Mouse (Mus musculus) midbrain, embryonic 16.5 days (tissue): ENCODE measurements at regions not wholly inside any gene's neighbourhood (a gene's known extent, or its start where the extent isn't known, plus 50 kb on each side); places are given as distances from the start of the nearest gene placed in this dataset.

Source experiments
- ATAC-seq: fragments of 200-750 bp; cut with Nextera tagmentation; 2 replicates; pipeline ENCODE4 v1.8.0; 2017; ENCODE audit warnings: moderate TSS enrichment
- H3K27ac ChIP-seq: fragments of 300-500 bp; sonication (generic); 2 replicates; pipeline ENCODE4 v1.5.1; 2014; ENCODE audit warnings: mild to moderate bottlenecking, low read length, mixed read lengths
- H3K27me3 ChIP-seq: fragments of 300-500 bp; sonication (generic); 2 replicates; pipeline ENCODE4 v1.6.1; 2014; ENCODE audit warnings: low read depth, low read length, mixed read lengths; ENCODE audit not compliant: control insufficient read depth, insufficient read depth
- H3K36me3 ChIP-seq: fragments of 300-500 bp; sonication (generic); 2 replicates; pipeline ENCODE4 v1.6.1; 2014; ENCODE audit warnings: mild to moderate bottlenecking, low read length, moderate library complexity, mixed read lengths; ENCODE audit not compliant: control insufficient read depth, insufficient read depth
- H3K4me1 ChIP-seq: fragments of 300-500 bp; sonication (generic); 2 replicates; pipeline ENCODE4 v1.6.1; 2014; ENCODE audit warnings: mild to moderate bottlenecking, low read length, mixed read lengths; ENCODE audit not compliant: control insufficient read depth, insufficient read depth
- H3K4me2 ChIP-seq: fragments of 300-500 bp; sonication (generic); 2 replicates; pipeline ENCODE4 v1.6.1; 2014; ENCODE audit warnings: mild to moderate bottlenecking, low read length, mixed read lengths
- H3K4me3 ChIP-seq: fragments of 300-500 bp; sonication (generic); 2 replicates; pipeline ENCODE4 v1.5.1; 2014; ENCODE audit warnings: low read depth, mild to moderate bottlenecking, low read length, moderate library complexity, mixed read lengths
- H3K9ac ChIP-seq: fragments of 300-500 bp; sonication (generic); 2 replicates; pipeline ENCODE4 v1.6.1; 2014; ENCODE audit warnings: low read depth, low read length, mixed read lengths
- H3K9me3 ChIP-seq: fragments of 300-500 bp; sonication (generic); replicated peaks from 2 replicates; pipeline ENCODE4 v1.6.1; 2014; ENCODE audit warnings: mild to moderate bottlenecking, low read length, mixed read lengths; ENCODE audit not compliant: control insufficient read depth, poor library complexity, severe bottlenecking
- WGBS: fragments of 180-500 bp; shearing (Covaris S2); extraction: QIAGEN DNeasy Blood & Tissue Kit; methylation state at CpG from one replicate; pipeline ENCODE4 v1.1.7; 2014; 5-methylcytosine and 5-hydroxymethylcytosine counted together

DNA sequence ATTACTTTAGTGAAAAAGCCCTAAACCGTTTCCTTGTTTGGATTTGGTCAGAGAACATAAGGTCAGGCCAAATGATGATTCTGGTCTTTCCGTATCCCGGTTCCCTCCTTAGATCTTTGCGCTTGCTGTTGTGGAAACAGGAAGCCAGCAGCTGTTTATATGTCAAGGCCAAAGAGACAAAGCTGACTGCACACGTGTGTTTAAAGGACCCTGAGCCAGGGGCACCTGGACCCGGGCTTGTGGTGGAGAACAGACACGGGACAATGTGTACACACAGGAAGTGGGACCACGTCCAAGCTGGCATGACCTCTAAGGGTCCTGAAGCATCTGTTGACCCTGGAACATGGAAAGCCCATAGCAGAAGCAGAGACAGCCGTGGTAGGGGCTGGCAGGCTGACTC lies 233.4 kb upstream of the Stt3b start:
- Histone ChIP-seq H3K4me3 (no peak overlapping the region), H3K9ac (no peak overlapping the region), H3K27me3 (no peaks in the 10 kb centered on the region), H3K9me3 (no peaks in the 10 kb centered on the region), H3K4me2 (no peak overlapping the region), H3K36me3 (no peaks in the 10 kb centered on the region), H3K27ac (no peak overlapping the region), H3K4me1 (no peaks in the 10 kb centered on the region; the same call in 1 of the 2 replicates)
- WGBS: 82% methylated on average over 9 of the region's 9 CpGs
- no peak for ATAC-seq

DNA sequence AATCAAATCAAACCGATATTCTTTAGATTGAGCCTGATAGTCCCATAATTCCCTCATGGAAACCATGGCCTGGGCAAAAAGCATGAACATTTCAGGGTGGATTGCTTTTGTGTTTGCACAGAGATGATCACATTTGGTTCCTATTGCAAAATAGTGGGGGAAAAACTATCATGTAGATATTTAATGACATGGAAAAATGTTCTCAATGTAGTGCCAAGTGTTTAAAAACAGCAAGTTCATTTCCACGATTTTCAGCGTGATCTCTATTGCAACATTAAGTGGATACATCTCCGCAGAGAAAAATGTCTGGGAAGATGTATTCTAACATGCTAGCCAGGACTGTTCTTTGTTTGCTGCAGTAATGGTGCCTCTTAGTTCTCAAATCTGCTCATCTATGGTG lies 235.0 kb upstream of the Stt3b start:
- H3K9ac ChIP-seq: no peak overlapping the region
- H3K27ac ChIP-seq: no peak overlapping the region
- H3K9me3 ChIP-seq: no peaks in the 10 kb centered on the region
- no peaks in the 10 kb centered on the region for H3K27me3 ChIP-seq
- H3K4me2 ChIP-seq: no peak overlapping the region
- no peak overlapping the region for H3K4me3 ChIP-seq
- H3K36me3 ChIP-seq: no peaks in the 10 kb centered on the region
- ATAC-seq: no peak
- WGBS: 90% methylated on average over 4 of the region's 4 CpGs
- H3K4me1 ChIP-seq: no peaks in the 10 kb centered on the region; the same call in 1 of the 2 replicates

DNA sequence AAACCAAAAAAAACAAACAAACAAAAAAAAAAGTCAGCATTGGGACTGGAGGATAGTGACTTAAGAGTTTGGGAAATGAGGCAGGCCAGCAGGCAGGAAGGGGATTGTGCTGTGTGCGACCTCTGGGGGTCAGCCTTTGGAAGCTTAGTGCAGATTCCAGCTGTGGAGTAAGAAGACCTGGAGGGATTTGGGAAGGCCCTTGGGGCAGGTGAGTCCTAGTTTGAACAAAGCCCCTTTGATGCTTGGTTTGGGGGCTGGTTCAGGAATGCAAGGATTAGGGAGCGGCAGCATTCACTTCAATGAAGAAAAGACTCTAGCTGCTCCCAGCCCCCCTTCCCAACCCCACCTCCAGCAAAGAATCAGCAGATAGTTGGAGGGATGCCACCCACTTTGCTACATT lies 235.6 kb upstream of the Stt3b start:
- Histone ChIP-seq H3K9me3 (no peaks in the 10 kb centered on the region), H3K4me3 (no peak overlapping the region), H3K4me2 (no peak overlapping the region), H3K4me1 (no peaks in the 10 kb centered on the region; the same call in 1 of the 2 replicates), H3K9ac (no peak overlapping the region), H3K27ac (no peak overlapping the region), H3K36me3 (no peaks in the 10 kb centered on the region), H3K27me3 (no peaks in the 10 kb centered on the region)
- no peak for ATAC-seq
- WGBS: 23% methylated on average over 2 of the region's 2 CpGs

DNA sequence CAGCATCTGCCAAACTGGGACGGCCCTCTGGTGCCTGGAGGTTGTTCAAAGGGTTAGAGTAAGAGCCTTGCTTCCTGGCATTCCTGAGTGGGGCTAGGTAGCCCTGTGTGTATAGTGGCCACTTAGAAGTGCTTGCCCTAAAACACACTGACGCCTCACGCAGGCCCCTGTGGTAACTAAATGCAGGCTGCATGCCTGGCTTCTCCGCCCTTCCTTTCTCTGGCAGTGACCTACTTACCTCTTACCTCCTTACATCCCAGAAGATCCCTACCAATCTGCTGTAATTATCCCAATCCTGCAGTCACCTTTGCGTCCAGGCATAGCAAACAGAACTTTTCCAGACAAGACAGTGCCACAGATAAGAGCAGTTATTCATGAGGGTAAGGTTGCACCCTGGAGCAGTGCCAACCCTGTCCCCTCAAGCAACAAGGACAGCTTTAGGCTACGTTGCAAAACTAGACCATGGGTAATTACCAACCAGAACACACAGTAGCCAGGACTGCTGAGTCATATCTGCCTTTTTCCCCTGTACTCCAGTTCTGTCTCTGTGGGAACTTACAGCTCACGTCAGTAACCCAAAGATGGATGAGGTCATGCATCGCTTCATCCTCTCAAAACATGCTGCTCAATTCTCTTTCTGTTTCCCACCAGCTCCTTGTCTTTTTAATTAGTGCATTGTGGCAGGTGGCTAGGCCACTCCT lies 237.6 kb upstream of the Stt3b start:
- Histone ChIP-seq H3K9me3 (no peaks in the 10 kb centered on the region), H3K27me3 (no peaks in the 10 kb centered on the region), H3K36me3 (no peaks in the 10 kb centered on the region), H3K4me1 (no peaks in the 10 kb centered on the region; the same call in 1 of the 2 replicates), H3K4me3 (no peak overlapping the region), H3K27ac (no peak overlapping the region), H3K4me2 (no peak overlapping the region), H3K9ac (no peak overlapping the region)
- WGBS: 62% methylated on average over 8 of the region's 8 CpGs
- no peak for ATAC-seq

DNA sequence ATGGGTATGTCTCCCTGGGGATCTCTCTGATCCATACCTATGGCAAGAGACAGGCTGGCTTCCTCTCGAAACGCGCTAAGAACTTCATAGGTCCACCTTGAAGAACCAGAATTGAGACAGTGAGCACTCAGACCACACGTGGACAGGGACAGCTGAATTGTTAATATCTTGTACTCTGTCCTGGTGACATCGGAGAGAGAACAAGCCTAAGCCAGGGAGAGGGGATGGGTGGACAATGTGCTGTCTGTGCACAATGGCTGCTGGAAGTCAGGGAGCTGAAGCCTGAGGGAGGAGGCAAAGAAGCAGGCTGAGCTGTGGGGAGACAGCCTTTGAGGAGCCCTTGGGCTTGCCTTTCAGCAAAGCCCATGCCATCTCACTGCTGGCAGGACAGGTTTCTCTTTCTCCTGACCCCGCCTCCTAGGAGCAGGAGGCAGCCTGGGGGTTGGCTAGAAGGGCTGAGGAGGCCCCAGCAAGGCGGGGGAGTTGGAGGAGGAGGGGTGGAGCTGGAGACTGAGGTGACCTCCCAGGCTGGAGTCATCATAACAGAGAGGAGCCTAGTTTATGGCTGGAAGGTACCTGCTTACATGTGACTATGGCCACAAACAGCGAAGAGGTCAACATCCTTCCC lies 238.6 kb upstream of the Stt3b start:
- 56% methylated on average over 7 of the region's 8 CpGs for WGBS
- Histone ChIP-seq H3K4me2 (no peak overlapping the region), H3K4me3 (no peak overlapping the region), H3K9ac (no peak overlapping the region), H3K36me3 (no peaks in the 10 kb centered on the region), H3K27ac (no peak overlapping the region), H3K4me1 (no peaks in the 10 kb centered on the region; the same call in 1 of the 2 replicates), H3K27me3 (no peaks in the 10 kb centered on the region), H3K9me3 (no peaks in the 10 kb centered on the region)
- ATAC-seq: no peak

DNA sequence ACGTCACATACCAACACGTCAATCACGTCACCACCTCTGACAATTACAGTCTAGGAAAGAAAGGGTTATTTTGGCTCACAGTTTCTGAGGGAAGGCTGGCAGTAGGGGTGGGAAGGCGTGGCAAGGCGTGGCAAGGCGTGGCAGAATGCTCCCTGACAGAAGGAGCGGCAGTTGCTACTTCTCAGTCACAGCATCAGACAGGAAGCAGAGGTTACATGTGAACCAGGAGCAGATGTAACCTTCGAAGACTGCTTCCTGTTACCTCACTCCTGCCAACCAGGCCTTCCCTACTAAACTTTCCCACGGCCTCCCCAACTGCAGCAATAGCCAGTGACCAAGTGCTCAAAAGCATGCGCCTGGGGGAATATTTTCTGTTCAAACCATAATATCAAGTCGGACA lies 240.9 kb upstream of the Stt3b start:
- Histone ChIP-seq H3K27me3 (no peaks in the 10 kb centered on the region), H3K4me2 (no peak overlapping the region), H3K27ac (no peak overlapping the region), H3K4me3 (no peak overlapping the region), H3K36me3 (no peaks in the 10 kb centered on the region), H3K9ac (no peak overlapping the region), H3K9me3 (no peaks in the 10 kb centered on the region), H3K4me1 (no peaks in the 10 kb centered on the region; the same call in 1 of the 2 replicates)
- no peak for ATAC-seq
- 91% methylated on average over 11 of the region's 11 CpGs for WGBS

DNA sequence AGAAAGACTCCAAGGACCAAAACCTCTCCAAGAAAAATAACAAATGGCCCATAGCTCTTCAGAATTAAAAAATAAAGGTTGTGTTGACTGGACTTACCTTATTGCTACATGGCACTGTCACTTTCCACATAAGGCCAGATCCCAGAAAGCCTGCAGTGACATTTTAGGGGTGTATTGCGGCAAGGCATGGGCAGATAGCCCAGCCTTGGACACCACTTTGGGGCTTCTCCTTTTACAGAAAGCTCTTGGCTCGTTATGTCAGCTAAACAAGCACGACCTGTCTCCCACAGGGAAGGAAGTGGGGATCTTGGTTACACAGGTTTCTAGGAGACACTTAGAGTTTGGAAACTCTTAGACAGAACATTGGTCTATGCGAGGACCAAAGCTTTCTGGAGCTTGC lies 241.3 kb upstream of the Stt3b start:
- Histone ChIP-seq H3K27me3 (no peaks in the 10 kb centered on the region), H3K4me1 (no peaks in the 10 kb centered on the region; the same call in 1 of the 2 replicates), H3K36me3 (no peaks in the 10 kb centered on the region), H3K9ac (no peak overlapping the region), H3K27ac (no peak overlapping the region), H3K4me3 (no peak overlapping the region), H3K9me3 (no peaks in the 10 kb centered on the region), H3K4me2 (no peak overlapping the region)
- ATAC-seq: no peak
- 85% methylated on average over 4 of the region's 4 CpGs for WGBS

DNA sequence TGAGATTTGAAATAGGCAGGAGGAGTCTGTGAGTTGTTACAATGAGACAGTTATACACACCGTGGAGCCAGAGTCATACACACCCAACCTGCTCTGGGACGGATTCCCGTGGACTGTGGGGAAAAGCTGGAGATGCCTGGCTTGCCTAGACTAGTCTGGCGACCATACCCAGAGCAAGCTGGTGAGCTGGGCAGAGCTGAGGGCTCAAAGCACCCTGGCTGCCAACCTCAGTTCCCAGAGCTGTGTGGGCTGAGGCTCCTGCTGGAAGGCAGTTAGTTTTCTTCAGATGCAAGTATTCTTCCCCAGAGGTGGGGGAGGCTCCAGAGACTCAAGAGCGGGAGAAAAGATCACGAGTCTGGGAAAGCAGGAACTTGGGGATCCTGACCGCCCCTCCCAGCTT lies 247.9 kb upstream of the Stt3b start:
- no peak for ATAC-seq

DNA sequence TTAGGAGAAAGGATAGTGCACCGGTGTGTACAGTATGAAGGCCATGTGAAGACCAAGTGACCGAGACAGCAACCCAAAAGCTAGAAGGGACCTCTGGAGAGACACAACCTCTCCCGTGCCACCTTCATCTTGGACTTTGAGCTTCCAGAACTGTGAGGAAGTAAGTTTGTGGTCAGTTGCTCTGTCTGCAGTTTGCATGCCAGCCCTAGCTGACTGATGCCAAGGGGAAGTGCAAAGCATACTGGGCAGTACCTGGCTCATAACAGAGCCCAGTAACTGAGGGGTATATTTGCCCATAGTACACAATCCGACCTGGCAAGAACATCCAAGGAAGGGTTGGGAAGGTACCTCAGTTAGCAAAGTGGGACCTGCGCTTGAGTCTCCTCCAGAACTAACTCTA lies 249.3 kb upstream of the Stt3b start:
- Histone ChIP-seq H3K27ac (no peak overlapping the region), H3K4me2 (no peak overlapping the region), H3K27me3 (no peaks in the 10 kb centered on the region), H3K36me3 (no peaks in the 10 kb centered on the region), H3K9me3 (no peaks in the 10 kb centered on the region), H3K4me3 (no peak overlapping the region), H3K9ac (no peak overlapping the region), H3K4me1 (peaks cover 8% of the 10 kb centered on the region; the same call in 1 of the 2 replicates)
- WGBS: 93% methylated on average over 5 of the region's 5 CpGs
- ATAC-seq: no peak

More for the DNA sequence above, 247.9 kb upstream of the Stt3b start:
- Histone ChIP-seq H3K36me3 (no peaks in the 10 kb centered on the region), H3K27ac (no peak overlapping the region), H3K27me3 (no peaks in the 10 kb centered on the region), H3K4me1 (peaks cover 4% of the 10 kb centered on the region; the same call in 1 of the 2 replicates), H3K9ac (no peak overlapping the region), H3K4me3 (no peak overlapping the region), H3K9me3 (no peaks in the 10 kb centered on the region), H3K4me2 (no peak overlapping the region)
- WGBS: 88% methylated on average over 7 of the region's 7 CpGs
